Mouse (Mus musculus): Measurements from ENCODE around the gene Stx18.

Stx18 gene

DNA sequence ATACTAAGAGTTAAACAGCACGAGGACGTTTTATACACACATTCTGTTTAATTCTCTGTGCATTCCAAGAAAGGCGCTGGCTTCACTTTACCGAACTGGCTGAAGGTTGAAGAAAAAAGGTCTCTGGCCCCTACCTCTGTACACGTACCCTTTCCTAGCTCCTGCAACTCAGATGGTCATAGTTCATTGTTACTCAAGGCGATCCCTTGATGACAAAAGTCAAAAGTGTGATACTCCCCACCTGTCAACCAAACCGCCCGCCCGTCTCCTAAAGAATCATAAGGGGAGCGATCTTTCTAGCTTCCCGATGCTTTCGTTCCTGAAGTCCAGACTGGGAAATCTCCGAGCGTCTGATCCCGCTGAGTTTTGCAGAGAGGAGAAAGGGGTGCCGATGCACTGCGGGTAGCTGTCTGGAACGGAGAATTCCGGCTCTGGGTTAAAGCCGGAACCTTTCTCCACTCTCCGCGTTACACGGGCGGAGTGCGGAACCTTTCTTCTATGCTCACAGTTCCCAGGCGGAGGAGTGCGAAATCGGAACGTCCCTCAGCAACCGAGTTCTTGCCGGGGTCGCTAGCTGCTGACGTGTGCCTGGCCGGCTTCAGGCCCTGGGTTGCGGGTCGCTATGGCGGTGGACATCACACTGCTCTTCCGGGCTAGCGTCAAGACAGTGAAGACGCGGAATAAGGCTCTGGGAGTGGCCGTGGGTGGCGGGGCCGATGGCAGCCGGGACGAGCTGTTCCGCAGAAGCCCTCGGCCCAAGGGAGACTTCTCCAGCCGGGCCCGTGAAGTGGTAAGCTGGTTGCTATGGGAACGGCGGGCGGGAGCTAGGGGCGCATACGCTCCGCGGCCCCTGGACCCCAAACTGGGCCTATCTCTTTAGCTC is at the start of gene Stx18:
Stx18 (plus strand) TSS at position 33 of the 883 bp plus-strand sequence.
- in situ Hi-C loops (cut with MseI, MboI): no loop called here

DNA sequence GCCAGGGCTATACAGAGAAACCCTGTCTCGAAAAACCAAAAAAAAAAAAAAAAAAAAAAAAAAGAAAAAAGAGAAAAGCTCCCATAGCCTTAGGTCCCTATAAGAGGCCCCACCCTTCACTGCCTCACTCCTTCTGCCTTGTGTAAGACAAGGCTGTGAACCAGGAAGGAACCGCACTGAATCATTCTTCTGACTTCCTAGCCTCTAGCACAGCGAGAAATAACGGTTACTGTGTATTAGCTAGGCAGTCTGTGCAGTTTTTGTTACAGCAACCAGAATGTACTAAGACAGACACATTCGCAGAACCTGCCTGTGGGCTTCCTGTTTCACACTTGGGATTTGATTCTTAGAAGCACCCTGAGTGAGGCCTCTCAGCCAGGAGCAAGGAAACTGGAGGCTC is 46.2 kb upstream of the Stx18 start:
- in situ Hi-C loops (cut with MseI, MboI): no loop called here

DNA sequence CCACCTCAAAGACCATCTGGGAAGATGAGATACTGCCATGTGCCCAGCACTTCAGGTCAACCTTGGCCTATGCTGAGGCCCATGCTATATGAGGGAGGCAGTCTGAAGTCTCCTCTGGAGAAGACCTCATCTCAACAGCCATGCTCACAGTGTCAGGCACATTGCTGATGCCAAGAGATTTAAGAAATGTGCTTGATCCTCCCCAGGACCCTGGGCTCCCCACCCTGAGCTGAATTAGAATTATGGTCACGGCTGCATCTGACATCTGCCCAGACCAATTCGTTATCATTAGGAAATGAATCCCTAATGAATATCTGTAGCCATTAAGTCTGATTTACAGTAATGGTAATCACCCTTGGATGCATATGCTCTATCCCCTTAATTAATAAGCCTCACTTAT is 39.7 kb upstream of the Stx18 start:
- in situ Hi-C loops (cut with MseI, MboI): no loop called here

DNA sequence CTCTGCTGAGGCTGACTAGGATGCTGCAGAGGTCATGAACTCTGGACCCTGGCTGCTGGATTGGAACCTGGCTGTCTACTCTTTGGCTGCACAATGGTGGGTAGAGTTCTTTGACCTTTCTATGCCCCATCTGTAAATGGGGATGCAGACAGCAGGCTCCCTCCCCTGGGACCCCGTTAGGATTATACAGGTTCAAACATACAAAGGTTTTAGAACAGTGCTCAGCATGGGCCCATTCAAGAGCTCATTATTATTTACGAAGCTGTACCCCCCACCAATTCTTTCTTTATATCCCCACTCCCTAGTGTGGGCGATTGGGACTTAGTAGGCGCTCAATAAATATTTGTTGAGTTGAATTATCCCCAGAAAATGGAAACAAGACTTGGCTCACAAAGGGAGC is 36.0 kb upstream of the Stx18 start:
- in situ Hi-C loops (cut with MseI, MboI): no loop called here

DNA sequence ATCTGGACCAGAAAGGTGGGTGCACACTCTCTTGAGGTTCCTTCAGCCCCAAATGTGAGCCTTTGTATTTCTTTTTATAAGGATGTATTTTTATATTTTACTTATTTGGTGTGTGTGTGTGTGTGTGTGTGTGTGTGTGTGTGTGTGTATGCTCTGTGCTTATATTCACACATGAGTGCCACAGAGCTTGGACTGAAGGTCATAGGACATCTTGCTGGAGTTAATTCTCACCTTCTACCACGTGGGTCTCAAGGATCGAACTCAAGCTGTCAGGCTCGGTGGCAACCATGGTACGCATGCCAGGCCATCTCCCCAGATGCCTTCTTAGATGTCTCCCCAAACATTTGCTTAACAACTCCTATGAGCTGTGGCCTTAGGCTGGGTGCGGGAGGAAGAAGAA is 33.8 kb upstream of the Stx18 start:
- in situ Hi-C loops (cut with MseI, MboI): no loop called here

DNA sequence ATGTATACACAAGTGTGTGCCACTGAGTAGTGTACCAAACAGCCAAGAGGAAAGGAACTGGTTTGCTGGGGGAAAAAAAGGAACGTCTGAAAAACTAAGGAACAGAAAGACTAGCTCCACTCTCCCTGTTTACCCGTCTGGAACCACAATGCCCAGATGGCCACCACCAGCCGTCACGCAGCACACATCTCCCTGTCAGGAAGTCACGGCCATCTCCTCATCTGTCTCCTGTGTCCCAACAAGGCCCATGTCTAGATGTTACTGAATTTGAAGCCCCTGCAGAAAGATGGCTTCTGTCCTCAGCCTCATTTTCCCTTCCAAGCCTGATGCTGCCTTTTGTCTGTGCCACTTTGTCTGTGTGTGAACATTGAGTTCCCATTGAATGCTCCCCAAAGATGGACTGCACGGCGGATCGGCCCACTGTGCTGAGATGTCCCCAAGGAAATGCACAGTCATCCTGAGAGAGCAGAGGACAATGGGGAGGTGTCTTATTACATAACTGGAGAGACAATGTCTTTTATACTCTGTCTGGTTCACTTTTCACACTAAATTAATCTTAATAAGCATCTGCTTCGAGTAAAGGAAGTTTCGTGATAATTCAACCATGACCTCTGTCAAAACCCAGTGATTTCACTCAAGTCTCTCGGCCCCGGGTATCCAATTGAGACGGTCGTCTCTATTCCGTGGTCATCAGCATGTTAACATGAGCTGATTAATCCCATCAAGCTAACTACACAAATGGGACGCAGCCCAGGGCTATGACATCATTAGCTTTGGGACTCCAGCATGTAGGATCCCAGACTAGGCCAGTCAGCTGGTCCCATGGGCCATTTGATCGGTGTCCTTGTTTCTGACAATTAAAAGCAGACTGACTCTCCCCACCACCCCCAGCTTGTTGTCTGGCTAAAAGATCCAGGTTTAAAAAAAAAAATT is 31.9 kb upstream of the Stx18 start:
- in situ Hi-C loops (cut with MseI, MboI): no loop called here

DNA sequence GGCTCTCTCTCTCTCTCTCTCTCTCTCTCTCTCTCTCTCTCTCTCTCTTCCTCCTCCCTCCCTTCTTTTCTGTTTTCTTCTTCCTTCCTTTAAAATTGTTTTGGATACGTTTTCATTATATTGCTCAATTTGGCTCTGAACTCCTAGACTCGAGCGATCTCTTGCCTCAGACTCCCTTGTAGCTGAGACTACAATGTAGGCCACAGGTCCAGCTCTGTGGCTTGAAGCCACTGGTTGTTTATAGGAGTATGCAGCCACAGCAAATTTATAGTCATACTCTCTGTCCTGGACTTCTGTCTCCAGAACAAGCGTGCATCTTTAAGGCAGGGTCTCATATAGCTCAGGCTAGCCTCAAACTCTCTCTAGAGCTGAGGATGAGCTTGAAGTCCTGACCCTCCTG is 29.5 kb upstream of the Stx18 start:
- in situ Hi-C loops (cut with MseI, MboI): no loop called here

DNA sequence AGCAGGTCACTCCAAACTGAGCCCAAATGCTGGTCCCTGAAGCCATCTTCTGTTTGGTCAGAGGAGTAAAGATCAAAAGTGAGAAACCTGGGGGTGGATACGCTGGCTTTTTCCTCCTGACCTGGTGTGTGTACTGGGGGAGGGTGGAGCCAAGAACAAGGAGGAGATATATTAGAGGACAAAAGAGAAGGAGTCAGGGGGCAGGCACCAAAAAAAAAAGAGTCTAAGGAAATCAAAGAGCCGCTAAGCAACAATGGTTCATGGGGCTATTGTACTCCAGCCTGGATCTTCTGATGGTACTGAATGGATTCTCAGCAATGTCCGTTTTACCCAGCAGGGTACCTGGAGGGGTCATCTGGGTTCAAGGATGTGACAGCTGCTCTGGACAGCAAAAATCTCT is 23.6 kb upstream of the Stx18 start:
- in situ Hi-C loops (cut with MseI, MboI): no loop called here

DNA sequence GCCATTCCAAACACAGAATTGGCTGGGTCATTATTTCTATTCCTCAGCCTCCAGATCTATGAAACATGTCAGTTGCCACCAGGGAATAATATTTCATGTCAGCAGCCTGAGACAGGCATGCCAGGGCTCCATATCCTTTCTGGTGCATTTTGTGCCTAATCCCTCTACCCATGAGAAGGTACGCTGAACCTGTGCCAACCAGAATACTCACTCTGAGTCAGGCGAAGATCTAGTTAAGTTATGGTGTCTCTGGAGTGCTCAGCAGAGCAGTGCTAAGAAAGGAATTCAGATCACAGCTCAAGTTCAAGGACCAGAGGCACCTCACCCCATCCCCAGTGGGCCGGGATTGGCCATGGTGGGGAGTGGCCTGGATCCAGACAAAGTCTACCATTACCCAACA is 21.6 kb upstream of the Stx18 start:
- in situ Hi-C loops (cut with MseI, MboI): no loop called here

DNA sequence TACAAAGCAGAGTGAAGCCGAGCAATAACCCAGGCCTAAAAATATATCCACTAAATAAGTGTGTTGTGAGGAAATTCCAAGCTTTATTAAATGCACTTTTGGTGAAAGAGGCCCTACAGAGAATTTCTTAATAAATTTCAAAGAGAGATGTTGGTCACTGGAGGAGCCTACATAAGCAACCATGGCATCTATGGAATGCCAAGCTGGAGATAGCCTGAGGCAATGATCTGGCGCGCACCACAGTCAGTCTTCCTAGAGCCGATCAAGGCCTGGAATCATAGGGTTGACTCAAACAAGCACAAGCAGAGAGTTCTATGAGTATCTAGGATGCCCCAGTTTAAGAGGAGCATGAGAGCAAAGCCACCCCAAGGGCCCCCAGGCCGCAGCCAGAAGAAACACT is 10.9 kb upstream of the Stx18 start:
- in situ Hi-C loops (cut with MseI, MboI): no loop called here

DNA sequence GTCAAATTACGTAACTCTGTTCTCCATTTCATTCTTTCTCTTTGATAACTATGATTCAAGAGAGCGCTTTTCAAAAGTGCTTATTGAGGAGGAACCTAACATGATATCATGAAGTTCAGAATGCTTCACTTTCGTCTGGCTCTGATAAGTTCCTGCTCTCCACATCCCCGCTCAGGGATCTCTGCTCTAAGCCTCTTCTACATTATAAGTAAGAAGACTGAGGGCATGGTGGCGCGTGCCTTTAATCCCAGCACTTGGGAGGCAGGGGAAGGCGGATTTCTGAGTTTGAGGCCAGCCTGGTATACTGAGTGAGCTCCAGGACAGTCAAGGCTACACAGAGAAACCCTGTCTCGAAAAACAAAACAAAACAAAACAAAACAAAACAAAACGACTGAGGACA is 268 bp upstream of the Stx18 start:
- in situ Hi-C loops (cut with MseI, MboI): no loop called here

DNA sequence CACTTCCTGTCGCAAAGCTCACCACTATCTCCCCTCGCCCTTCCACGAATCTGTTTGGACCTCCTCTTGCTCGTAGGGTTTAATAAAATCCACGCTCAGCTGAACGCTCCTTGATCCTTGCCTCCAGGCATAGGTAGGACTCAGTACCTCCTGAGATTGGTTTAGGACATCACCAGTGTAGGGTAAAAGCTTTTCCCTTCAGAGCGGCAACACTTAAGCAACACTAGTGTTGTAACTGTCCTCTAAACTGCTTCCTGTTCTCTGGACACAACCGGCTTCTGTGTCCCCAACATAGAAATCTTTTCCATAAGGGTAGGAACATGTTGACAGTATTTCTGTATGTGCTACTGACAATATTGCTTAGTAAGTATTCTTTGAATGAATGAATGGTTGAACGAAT is 1.3 kb downstream of the Stx18 start:
- in situ Hi-C loops (cut with MseI, MboI): no loop called here

DNA sequence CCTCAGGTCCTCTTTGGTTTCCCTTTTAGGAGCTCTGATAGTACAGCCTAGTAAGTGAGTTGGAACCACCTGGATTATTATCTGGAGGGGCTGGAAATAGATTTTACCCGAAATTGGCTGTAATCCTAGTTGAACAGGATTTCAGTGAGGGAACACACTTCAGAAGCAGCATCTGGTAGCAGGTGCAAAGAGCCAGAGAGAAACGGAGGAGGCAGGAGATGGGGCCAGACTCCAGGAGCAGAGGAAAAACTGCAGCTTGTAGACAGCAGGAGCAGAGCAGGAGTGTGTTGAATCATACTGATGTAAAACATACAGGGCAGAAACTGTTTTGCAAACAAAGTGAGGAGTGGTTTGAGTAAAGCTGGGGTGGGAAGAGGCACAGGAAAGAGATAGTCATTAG is 6.4 kb downstream of the Stx18 start:
- in situ Hi-C loops (cut with MseI, MboI): no loop called here

DNA sequence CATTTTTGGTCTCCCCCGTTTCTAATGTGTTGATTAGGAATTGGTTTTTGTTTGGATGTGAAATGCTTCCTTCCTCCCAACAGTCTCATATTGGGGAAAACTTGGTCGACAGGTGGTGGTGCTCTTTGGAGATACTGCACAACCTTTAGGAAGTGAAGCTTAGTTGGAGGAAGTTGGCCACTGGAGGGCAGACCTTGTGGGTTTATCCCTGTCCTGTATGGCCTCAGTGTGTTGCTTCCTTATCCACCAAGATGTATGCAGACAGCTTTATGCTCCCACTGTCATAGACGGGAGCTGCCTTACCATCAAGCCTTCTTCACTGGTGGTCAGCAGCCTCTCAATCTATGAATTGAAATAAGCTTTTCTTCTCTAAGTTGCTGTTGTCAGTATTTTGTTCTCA is 9.6 kb downstream of the Stx18 start:
- in situ Hi-C loops (cut with MseI, MboI): no loop called here

DNA sequence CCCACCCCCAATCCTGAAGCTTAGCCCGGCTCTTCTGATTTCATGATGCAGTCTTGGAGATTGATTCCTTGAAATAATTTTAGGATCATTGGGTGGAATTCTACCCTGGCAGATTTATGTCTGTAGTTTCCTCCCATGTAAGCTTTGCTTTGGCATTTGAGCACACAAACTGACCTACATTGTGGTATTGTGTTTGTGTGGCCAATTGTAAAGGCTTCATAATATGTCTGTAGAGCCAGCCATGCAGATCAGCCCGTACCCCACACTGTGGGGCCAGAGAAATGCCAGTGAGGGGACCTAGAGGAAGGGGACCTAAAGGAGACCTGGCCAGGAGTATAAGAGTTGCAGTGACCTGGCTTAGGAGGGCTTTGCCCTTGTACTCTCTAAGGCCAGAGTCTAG is 22.5 kb downstream of the Stx18 start:
- in situ Hi-C loops (cut with MseI, MboI): no loop called here

DNA sequence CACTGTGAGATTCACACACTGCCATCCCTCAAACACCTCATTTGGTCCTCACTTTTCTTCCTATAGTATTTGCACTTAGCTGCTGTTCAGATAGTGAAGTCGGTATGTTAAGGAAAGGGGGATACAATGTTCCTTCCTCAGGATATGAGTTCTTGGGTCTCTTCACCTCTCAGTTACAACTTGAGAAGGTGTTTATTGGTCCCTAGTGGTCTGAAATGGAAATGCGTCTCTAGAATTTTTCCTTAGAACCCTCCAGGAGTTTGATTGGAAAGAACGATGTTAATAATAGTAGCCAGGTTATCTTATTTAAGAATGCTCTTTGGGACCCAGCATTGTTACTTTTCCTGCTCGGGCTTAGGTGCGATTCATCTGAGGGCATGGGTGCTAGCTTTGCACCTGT is 24.2 kb downstream of the Stx18 start:
- in situ Hi-C loops (cut with MseI, MboI): no loop called here

DNA sequence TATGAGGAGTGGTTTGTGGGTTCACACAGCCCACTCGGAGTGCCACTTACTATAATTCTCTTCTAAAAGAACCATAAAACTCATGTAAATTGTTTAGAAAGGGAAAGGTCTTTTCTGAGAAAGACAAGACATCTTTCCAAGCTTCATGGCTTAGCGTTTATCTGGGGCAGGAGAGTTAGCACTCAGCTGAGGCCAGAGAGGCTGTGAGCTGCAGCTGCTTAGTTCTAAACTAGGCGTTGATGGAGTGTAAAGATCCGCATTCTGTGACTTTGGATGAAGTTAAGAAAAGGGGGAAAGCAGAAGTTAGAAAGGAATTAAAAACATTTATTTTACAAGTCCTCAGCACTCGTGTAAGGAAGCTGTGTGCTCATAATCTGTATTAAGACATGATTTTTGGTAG is 24.8 kb downstream of the Stx18 start:
- in situ Hi-C loops (cut with MseI, MboI): no loop called here

DNA sequence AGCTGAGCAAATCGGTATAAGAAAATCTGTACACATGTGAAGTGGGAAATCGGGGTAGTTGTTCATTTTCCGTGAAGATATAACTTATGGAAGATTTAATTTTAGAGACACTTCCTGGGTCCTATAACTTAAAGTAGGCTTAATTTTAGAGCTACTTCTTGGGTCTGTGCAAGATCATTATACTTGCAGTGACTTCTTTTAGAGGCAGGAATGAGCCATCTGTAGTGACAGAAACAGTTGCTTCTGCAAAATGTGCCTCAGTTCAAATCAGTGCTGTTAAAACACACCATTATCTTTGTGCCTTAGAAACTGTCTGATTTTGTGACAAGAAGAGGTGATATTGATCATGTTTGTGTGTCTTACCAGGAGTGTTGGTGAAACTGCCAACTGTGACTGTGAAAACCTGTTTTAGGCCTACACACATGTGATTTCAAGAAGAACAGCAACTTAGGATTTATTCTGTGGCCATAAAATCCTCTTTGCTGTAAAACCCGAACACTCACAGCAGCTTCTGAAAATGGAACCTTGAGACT is 25.6 kb downstream of the Stx18 start:
- in situ Hi-C loops (cut with MseI, MboI): no loop called here

DNA sequence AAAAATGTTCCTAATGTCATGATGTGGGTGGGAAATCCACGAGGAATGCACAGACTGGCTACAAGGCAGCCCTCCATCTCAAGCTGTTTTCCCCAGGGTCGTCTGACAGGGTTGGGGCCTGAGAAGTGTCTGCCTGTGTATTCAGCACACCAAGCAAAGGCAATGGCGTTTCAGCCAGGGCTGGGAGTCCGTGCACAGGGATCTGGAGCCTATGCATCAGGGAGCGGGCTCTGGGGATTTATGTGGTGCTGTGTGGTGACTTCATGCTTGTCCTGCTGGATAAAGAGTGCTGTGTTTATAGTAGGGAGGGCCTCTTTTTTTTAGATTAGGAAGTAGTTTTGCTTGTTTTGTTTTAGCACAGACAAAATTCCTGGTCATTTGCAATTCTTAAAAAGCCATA is 26.2 kb downstream of the Stx18 start:
- in situ Hi-C loops (cut with MseI, MboI): no loop called here

DNA sequence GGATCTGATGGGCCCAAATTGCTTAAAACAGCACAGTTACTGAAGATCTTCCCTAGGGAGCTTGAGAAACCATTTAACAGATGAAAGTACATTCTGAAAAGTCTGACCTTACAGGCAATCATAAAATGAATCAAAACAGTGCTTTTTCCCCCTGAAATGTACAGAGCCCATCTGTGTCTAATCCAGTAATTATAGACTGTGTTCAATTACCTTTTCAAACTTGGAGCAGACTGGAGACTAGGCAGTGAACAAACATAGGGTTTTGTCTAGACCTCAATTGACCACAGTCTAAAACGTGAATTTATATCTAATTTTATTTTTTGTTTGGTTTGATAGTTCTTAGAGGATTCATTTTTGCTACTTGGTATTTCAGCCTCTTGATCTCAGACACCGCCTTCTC is 26.9 kb downstream of the Stx18 start:
- in situ Hi-C loops (cut with MseI, MboI): no loop called here

DNA sequence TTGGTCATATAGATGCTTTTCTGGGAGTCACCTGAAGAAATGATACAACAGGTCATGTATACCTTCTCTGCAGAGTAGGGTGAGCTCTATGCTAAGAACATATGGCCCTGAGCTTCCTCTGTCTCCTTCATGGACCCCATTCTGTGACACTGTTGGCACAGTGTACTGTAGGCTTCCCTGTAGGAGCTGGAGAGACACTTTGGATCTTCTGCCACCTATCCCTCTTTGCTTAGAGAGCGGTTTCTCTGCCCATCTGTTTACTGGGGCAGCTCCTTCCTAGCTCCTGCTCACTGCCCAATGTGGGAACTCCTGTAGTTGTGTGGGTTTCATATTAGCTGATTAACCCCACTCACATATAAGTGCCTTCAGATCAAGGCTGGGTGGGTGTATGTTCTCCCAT is 28.1 kb downstream of the Stx18 start:
- in situ Hi-C loops (cut with MseI, MboI): no loop called here

DNA sequence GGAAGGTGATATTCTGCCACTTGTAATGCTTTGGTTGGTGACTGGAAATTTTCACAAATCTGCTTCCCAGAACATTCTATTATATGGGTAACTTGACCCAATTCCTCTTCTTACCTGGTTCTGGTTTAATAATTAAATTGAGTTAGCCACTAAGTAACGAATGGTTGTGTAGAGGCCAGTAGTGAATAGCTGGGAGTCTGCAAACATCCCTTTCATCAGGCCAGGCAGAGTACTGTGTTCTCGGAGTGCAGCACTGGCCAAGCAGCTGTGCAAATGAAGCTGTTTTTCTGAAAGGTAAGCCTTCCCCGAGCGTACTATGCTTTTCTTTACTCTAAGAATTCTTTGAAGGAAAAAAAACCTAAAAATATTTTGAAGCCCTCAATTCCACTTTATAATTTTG is 37.8 kb downstream of the Stx18 start:
- in situ Hi-C loops (cut with MseI, MboI): no loop called here

DNA sequence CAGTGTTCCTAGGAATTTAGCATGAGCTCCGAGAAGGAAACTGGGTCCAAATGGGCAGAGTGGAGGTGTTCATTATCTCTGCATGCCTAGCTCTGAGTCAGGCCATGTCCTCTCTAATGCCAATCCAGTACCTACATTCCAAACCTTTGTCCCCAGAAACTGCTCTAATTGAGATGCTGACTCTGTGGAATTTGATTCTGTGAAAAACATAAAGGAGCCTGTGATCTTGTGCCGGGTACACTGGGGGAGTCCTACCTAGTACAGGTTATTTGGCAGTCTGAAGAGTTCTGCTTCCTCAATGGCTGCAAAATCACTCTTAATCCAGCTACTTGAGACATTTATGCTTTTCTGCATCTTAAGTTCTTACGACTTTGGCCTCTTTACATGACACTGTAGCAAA is 40.0 kb downstream of the Stx18 start:
- in situ Hi-C loops (cut with MseI, MboI): no loop called here
